Mouse (Mus musculus): Measurements from ENCODE around the gene Sec14l3. TPM values are rescaled to one million over a fixed set of nuclear protein-coding genes. Genes with fewer than 3 reads are reported as not detected.

Sec14l3 gene
- polyA plus RNA-seq, 1 experiment from 2014 or later, result not detected

GRCm38 (mm10) chr11:4035116-4035892 is 29.3 kb upstream of the Sec14l3 start:
- WGBS, result 65% methylated on average over 18 of the region's 18 CpGs
- Histone ChIP-seq H3K4me1 (no peaks in the 10 kb centered on the region), H3K27me3 (peaks cover 8% of the 10 kb centered on the region; the same call in 1 of the 2 replicates), H3K9me3 (replicated peaks) (no peaks in the 10 kb centered on the region), H3K27ac (no peak overlapping the region), H3K4me3 (replicated peaks) (no peak overlapping the region), H3K9ac (no peak overlapping the region), H3K4me2 (no peak overlapping the region), H3K36me3 (no peaks in the 10 kb centered on the region)
- ATAC-seq (replicated peaks; ENCODE audit: low FRiP score), result no peak

DNA sequence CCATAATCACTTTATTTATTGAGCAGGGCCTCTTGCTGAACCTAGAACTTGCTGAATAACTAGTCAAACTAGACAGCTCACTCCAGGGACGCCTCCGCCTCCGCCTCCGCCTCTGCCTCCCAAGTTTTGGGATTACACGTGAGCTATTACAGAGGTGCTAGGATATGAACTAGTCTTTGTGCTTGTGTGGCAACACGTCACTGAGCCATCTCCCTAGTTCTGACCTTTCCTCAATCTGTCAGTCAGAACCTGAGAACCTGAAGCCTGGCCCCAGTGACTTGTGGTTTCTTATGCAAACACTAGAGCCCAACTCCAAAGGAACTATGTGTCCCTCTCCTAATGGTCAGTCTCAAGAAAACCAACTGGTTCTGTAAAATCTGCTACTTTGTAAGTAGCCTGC is 28.7 kb upstream of the Sec14l3 start:
- no peaks in the 10 kb centered on the region for H3K9me3 ChIP-seq (replicated peaks)
- H3K27ac ChIP-seq, result no peak overlapping the region
- peaks cover 8% of the 10 kb centered on the region; the same call in 1 of the 2 replicates for H3K27me3 ChIP-seq
- no peak overlapping the region for H3K4me2 ChIP-seq
- 79% methylated on average over 6 of the region's 6 CpGs for WGBS
- no peak overlapping the region for H3K9ac ChIP-seq
- H3K4me1 ChIP-seq, result no peaks in the 10 kb centered on the region
- no peaks in the 10 kb centered on the region for H3K36me3 ChIP-seq
- no peak overlapping the region for H3K4me3 ChIP-seq (replicated peaks)
- no peak for ATAC-seq (replicated peaks; ENCODE audit: low FRiP score)

DNA sequence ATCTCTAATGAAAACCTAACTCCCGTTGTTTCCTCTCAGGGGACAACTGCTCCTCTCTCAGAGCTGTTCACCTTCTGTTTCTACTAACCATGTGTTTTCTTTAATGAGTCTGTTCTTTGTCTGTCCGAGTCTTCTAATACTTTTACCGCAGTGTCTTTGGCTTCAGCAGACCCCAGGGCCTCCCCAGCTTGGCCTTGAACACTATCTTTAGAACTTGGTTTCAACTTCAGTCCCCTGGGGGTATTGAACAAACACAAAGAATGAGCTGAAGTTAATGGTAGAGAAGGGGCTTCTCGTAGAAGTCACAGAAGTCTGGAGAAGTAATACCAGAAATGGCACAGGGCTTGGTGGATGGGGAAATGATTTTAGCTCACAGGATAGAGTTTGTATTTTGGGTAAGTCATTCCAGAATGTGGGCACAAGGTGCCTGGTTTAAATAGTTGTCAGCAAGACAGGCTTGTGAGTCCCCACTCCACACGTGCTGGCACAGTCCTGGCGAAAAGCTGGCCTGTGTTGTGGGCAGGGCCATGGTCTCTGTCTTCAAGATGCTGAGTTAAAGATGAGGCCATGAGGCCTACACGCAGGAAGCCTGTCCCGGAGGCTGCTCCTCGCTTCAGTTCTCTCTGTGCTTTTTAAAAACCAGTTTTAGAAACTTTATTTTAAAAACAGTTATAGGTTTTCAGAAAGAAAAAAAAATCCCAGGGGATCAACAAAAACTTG is 28.1 kb upstream of the Sec14l3 start:
- no peak overlapping the region for H3K4me3 ChIP-seq (replicated peaks)
- no peak for ATAC-seq (replicated peaks; ENCODE audit: low FRiP score)
- H3K4me2 ChIP-seq, result no peak overlapping the region
- 65% methylated on average over 9 of the region's 9 CpGs for WGBS
- no peaks in the 10 kb centered on the region for H3K9me3 ChIP-seq (replicated peaks)
- H3K4me1 ChIP-seq, result no peaks in the 10 kb centered on the region
- no peak overlapping the region for H3K9ac ChIP-seq
- peaks cover 5% of the 10 kb centered on the region; the same call in 1 of the 2 replicates for H3K27me3 ChIP-seq
- no peak overlapping the region for H3K27ac ChIP-seq
- no peaks in the 10 kb centered on the region for H3K36me3 ChIP-seq

GRCm38 (mm10) chr11:4039951-4040350 is 24.7 kb upstream of the Sec14l3 start:
- Histone ChIP-seq H3K9me3 (replicated peaks) (no peaks in the 10 kb centered on the region), H3K27ac (no peak overlapping the region), H3K4me2 (no peak overlapping the region), H3K4me1 (no peaks in the 10 kb centered on the region), H3K4me3 (replicated peaks) (no peak overlapping the region), H3K27me3 (no peaks in the 10 kb centered on the region), H3K9ac (no peak overlapping the region), H3K36me3 (no peaks in the 10 kb centered on the region)
- WGBS, result 95% methylated on average over 4 of the region's 4 CpGs
- ATAC-seq (replicated peaks; ENCODE audit: low FRiP score), result no peak

DNA sequence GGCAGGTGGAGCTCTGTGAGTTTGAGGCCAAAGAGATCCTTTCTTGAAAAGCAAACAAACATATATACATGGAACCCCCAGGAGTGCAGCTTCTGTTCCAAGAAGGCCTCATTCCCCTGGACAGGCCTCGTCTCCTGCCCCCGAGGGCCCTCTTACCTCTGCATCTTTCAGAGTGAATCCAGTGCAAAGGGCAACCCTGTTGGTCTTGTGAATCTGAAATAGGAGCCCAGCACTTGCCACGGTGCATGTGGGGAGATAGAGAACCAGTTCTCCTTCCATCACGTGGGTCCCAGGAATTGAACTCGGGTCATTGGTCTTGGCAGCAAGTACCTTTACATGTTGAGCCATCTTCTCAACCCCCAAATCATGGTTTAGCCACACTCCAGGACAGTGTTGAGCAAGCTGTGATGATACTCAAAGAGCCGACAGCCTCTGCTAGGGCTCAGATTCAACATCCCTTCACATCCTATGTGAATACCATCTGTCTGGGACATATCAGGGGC is 23.5 kb upstream of the Sec14l3 start:
- Histone ChIP-seq H3K9ac (no peak overlapping the region), H3K4me3 (replicated peaks) (no peak overlapping the region), H3K27ac (no peak overlapping the region), H3K36me3 (no peaks in the 10 kb centered on the region), H3K4me2 (no peak overlapping the region), H3K9me3 (replicated peaks) (no peaks in the 10 kb centered on the region), H3K27me3 (no peaks in the 10 kb centered on the region), H3K4me1 (no peaks in the 10 kb centered on the region)
- no peak for ATAC-seq (replicated peaks; ENCODE audit: low FRiP score)
- WGBS, result 78% methylated on average over 6 of the region's 6 CpGs

GRCm38 (mm10) chr11:4043081-4043480 is 21.6 kb upstream of the Sec14l3 start:
- Histone ChIP-seq H3K36me3 (no peaks in the 10 kb centered on the region), H3K4me1 (no peaks in the 10 kb centered on the region), H3K27me3 (no peaks in the 10 kb centered on the region), H3K9ac (no peak overlapping the region), H3K4me3 (replicated peaks) (no peak overlapping the region), H3K4me2 (no peak overlapping the region), H3K9me3 (replicated peaks) (no peaks in the 10 kb centered on the region), H3K27ac (no peak overlapping the region)
- 89% methylated on average over 7 of the region's 7 CpGs for WGBS
- no peak for ATAC-seq (replicated peaks; ENCODE audit: low FRiP score)

GRCm38 (mm10) chr11:4046526-4046925 is 18.1 kb upstream of the Sec14l3 start:
- no peaks in the 10 kb centered on the region for H3K27me3 ChIP-seq

DNA sequence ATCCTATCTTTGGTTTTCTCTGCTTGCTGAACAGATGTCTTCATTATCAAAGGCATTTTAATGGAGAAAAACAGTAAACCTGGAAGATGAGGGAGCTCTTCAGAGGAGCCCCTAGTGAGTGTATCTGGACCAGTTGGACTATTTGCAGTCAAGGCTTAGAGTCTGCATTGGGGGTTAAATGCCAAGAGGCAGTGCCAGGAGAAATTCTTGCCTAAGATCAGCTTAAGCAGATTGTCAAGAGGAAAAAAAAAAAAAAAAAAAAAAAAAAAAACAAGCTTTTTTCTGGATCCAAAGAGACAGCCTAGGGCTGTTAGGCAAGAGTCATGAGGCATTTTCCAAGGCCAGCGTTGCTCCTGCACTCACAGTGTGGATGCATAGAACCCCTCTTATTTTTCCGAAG is 16.9 kb upstream of the Sec14l3 start:
- no peaks in the 10 kb centered on the region for H3K36me3 ChIP-seq
- H3K4me1 ChIP-seq, result no peaks in the 10 kb centered on the region
- no peak overlapping the region for H3K4me2 ChIP-seq
- 90% methylated on average over 2 of the region's 2 CpGs for WGBS
- no peak overlapping the region for H3K9ac ChIP-seq
- no peaks in the 10 kb centered on the region; the same call in 1 of the 2 replicates for H3K9me3 ChIP-seq (replicated peaks)
- H3K4me3 ChIP-seq (replicated peaks), result no peak overlapping the region
- no peak for ATAC-seq (replicated peaks; ENCODE audit: low FRiP score)
- H3K27ac ChIP-seq, result no peak overlapping the region
- no peaks in the 10 kb centered on the region for H3K27me3 ChIP-seq

More at GRCm38 (mm10) chr11:4046526-4046925, 18.1 kb upstream of the Sec14l3 start:
- Histone ChIP-seq H3K27ac (no peak overlapping the region), H3K4me3 (replicated peaks) (no peak overlapping the region), H3K36me3 (no peaks in the 10 kb centered on the region), H3K9me3 (replicated peaks) (no peaks in the 10 kb centered on the region; the same call in 1 of the 2 replicates), H3K9ac (no peak overlapping the region), H3K4me1 (no peaks in the 10 kb centered on the region), H3K4me2 (no peak overlapping the region)
- no peak for ATAC-seq (replicated peaks; ENCODE audit: low FRiP score)
- WGBS, result 64% methylated on average over 5 of the region's 5 CpGs

DNA sequence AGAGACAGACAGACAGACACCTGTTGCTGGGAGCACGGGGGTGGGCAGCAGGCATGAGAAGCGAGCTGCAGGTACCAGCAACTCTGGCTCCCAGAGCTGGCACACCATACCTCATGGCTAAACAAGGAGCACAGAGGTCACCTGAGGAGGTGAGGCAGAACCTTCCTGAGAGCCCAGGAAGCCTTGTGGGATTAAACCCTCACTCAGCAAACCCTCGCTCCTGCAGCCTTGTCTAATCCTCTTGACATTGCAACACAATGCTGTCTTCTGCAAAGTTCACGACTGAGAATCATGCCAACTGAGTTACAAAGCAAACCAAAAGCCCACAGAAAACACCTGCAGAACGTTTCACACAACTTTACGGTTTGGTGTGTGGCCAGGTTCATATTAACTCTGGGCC is 16.2 kb upstream of the Sec14l3 start:
- 84% methylated on average over 6 of the region's 6 CpGs for WGBS
- Histone ChIP-seq H3K27me3 (no peaks in the 10 kb centered on the region), H3K36me3 (no peaks in the 10 kb centered on the region), H3K27ac (no peak overlapping the region), H3K4me2 (no peak overlapping the region), H3K4me1 (no peaks in the 10 kb centered on the region), H3K9me3 (replicated peaks) (no peaks in the 10 kb centered on the region; the same call in 1 of the 2 replicates), H3K9ac (no peak overlapping the region), H3K4me3 (replicated peaks) (no peak overlapping the region)
- no peak for ATAC-seq (replicated peaks; ENCODE audit: low FRiP score)

GRCm38 (mm10) chr11:4053586-4053985 is 11.1 kb upstream of the Sec14l3 start:
- Histone ChIP-seq H3K9me3 (replicated peaks) (no peaks in the 10 kb centered on the region; the same call in 1 of the 2 replicates), H3K4me2 (no peak overlapping the region), H3K4me1 (no peaks in the 10 kb centered on the region), H3K27ac (no peak overlapping the region), H3K27me3 (no peaks in the 10 kb centered on the region), H3K36me3 (no peaks in the 10 kb centered on the region), H3K4me3 (replicated peaks) (no peak overlapping the region), H3K9ac (no peak overlapping the region)
- 17% methylated on average over 5 of the region's 5 CpGs for WGBS
- no peak for ATAC-seq (replicated peaks; ENCODE audit: low FRiP score)

DNA sequence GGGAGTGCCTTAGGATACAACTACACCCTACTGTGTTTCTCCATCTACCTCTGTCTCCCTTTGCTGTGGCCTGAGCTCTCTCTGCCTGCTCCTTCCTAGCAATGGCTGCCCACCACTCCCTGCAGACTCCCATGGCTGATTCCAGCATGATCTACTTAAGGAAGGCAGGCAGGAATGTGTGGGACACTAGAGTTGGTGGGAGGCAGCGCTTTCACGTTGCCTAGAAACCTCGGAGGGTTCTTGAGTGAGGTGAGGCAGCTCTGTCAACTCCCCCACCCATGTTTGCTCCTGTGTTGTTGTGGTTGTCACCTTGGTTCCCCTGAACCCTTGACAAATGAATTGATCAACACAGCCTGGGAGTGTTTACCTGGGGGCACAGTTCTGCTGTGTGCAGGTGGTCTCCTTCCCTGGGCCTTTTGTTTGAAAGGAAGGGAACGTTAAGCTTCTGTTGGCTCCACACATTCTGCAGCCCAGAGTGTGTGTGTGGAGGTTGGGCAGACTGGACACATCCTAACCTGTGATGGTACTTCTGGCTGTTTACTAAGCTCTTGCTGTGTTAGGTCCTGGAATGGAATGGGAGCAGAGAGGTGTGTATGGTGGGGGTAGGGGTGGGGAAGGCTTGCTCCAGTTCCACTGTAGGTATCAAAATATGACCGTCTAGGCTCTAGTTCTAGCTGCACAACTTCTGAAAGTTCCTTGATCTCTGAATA is 3.6 kb upstream of the Sec14l3 start:
- Histone ChIP-seq H3K4me2 (no peak overlapping the region), H3K9me3 (replicated peaks) (no peaks in the 10 kb centered on the region), H3K4me1 (no peaks in the 10 kb centered on the region), H3K36me3 (no peaks in the 10 kb centered on the region), H3K27me3 (no peaks in the 10 kb centered on the region), H3K4me3 (replicated peaks) (no peak overlapping the region), H3K27ac (no peak overlapping the region), H3K9ac (no peak overlapping the region)
- WGBS, result 69% methylated on average over 5 of the region's 5 CpGs
- ATAC-seq (replicated peaks; ENCODE audit: low FRiP score), result no peak

GRCm38 (mm10) chr11:4062523-4062922 is 2.1 kb upstream of the Sec14l3 start:
- Histone ChIP-seq H3K4me2 (no peak overlapping the region), H3K27me3 (no peaks in the 10 kb centered on the region), H3K36me3 (no peaks in the 10 kb centered on the region), H3K27ac (no peak overlapping the region), H3K9ac (no peak overlapping the region), H3K4me1 (no peaks in the 10 kb centered on the region), H3K4me3 (replicated peaks) (no peak overlapping the region), H3K9me3 (replicated peaks) (no peaks in the 10 kb centered on the region)
- WGBS, result 86% methylated on average over 4 of the region's 4 CpGs
- no peak for ATAC-seq (replicated peaks; ENCODE audit: low FRiP score)

Measured in kidney, embryonic 15.5 days (tissue).